Mouse (Mus musculus) embryo, embryonic 9.5 days (tissue): ENCODE measurements at regions not wholly inside any gene's neighbourhood (a gene's known extent, or its start where the extent isn't known, plus 50 kb on each side); places are given as distances from the start of the nearest gene placed in this dataset.

Experiments used
- DNase-seq: peaks from one replicate; pipeline ENCODE4 v3.0.0-alpha.2; 2017; ENCODE audit errors: extremely low spot score

- no peak for DNase-seq
These were observed 2780.8 kb upstream of the Gm7489 start for GRCm38 (mm10) chr15:51103948-51104347.

GRCm38 (mm10) chr15:51104362-51104761, 2780.3 kb upstream of the Gm7489 start:
- DNase-seq = peak; percentile 61

GRCm38 (mm10) chr15:51104796-51105195, 2779.9 kb upstream of the Gm7489 start:
- DNase-seq = peak; percentile 46

- peak; percentile 6 for DNase-seq
These were observed 2779.2 kb upstream of the Gm7489 start for GRCm38 (mm10) chr15:51105359-51106008.

DNA sequence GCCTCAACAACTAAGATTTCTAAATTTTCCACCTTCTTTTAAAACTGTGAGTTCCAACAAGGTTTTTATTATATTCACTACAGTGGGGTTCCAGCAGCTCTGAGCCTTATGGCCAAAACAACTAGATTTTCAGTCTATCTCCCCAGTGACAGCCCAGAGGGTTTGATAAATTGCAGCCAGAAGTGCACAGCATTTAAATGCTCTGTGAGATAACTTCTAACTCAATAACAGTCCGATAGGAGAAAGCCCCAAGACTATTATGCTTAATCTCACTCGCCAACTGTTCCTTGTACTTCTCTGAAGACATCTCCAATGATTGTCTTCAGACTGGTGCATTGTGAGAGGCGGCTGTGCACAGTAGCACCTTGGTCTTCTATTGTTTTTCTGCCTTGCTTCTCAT, 2774.5 kb upstream of the Gm7489 start:
- DNase-seq = no peak

GRCm38 (mm10) chr15:51125896-51126295, 2758.8 kb upstream of the Gm7489 start:
- DNase-seq = no peak

DNA sequence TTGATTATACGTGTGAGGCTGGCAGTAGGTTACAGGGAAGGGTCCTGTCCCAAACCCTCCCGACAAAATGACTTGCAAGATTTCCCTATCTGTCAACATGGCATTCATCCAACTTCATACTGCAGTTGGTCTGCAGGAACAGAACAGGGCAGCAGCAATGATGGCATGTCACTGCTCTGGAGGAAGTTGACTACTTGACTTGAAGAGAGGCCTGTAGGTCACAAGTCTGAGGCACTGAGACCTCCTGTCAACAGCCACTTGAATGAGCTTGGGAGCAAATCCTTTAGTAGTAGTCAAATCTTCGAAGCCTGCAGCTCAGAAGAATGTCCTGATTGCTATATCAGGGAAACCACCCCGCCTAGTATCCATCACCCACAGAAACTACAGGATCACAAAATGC, 2753.7 kb upstream of the Gm7489 start:
- DNase-seq = no peak

- DNase-seq = no peak
These were observed 2748.6 kb upstream of the Gm7489 start for GRCm38 (mm10) chr15:51136121-51136520.

DNA sequence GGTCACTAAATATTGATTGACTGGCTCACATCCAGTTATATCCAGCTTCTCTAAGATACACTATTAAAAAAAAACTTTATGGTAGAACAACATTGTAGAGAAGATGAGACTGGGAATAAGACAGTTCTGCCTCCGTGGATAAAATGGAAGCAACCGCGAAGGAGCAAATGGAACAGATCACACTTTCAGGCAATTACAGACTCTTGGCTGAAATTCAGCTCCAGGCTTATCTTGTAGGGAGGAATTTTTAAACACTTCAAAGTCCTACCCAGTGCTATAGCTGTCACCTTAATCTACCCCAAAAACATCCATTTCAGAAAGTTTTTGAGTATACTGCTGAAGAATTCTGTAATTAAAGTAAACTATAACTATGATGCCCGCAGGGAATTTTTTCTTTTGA, 2745.2 kb upstream of the Gm7489 start:
- no peak for DNase-seq

DNA sequence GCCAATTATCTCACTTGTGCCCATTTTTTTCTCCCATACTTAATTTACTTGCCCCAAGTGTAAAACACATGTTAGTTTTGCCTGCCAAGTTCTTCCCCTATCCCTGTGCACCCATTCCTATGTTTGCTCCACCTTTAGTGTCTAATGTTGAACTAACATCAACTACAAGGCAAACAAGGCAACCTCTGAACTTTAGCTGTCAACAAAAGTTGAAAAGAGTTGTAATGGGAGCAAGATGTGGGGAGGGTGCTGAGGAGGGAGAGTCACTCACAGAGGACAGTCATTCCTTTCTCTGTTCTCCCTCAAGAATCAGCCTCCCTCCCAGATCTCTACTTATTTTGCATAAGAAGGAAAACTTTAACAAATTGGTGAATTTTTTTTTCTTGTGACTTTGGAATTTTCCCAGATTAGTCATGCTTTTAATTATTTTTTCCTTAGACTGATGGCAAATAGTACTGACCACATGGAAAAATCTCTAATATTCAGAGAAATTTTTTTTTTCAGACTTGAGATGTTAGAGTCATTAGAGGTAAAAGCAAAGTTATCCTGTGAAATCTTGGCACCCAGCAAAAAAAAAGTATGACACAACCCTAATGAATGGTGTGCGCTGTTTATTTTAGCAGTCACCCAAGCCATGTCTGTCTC, 2710.6 kb upstream of the Gm7489 start:
- peak; percentile 19 for DNase-seq

DNA sequence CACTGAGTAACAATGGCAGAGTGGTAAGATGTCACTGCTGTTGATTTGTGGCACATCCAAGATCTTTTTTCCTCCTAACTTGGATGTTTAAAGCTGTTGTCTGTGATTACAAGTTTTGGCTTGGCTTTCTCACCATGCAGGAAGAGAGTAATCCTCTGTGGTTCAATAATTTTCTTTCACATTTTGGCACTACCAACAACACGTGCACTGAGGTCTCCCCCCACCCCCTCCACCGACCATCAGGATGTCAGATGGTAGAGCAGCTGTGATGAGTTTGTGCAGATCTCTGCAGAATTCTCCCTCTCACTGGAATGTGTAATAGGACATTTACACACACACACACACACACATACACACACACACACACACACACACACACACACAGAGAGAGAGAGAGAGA, 2708.2 kb upstream of the Gm7489 start:
- no peak for DNase-seq

DNA sequence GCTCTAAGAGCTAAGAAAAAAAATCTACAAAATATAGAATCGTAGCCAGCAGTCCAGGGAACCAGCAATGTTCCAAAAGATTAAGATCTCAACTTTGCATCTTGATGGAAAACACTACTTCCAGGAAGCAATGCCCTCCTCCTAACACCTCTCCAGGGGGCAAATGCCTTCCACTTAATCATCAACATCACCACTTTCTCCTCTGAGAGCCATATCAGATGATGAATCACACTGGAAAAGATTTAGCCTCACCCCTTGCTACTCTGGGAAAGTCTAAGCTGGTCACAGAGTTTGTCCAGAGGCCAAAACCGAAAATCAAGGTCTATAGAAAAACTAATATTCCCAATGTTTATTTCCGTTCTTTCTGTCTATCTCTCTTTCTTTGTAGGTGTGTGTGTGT, 2695.6 kb upstream of the Gm7489 start:
- no peak for DNase-seq

DNA sequence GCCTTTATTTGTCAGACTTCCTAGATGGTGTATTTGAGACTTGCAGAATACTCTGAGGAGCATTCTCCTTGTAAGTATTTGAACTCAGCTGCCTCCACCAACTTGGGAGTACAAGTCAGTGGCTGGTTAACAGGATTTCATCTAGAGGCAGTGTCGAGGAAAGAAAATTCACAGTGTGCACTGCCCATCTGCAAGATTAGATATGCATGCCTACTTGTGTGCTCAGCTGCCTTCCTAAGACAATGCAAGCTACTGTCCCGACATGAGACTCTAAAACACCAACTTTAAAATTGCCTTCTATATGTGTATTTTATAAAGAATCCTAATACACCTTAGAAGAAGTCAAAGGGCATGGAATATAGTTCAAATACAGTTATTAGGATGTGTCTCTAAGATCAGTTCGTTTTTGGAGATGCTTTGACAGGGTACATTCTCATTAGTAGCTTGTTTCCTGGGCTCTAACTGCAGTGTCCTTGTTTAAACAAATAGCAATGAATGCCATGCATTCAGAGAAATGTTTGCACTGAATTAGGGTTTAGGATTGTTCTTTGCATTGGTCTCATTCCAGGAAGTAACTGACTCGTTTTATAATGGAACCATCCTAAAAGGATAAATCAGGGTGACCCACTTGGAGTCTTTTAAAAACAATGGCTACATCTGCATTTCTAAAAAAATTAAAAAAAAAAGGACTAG, 2687.1 kb upstream of the Gm7489 start:
- DNase-seq = peak; percentile 1

DNA sequence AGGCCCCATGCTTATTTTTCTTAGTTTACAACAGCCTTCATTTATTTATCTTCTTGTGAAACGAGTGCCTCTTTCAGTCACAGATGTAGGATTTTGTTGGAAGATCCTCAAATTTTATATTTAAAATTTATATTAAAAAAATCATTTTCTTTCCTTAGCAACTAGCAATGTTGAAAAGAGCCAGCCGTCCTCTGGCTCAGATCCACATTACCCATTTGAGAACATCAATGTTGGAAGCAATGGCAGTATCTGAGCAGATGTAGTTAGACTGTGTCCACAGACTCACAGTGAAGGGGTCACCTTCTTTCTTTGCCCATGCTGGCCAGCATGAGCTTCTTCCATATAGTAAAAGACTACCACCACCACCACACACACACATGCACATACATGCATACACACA, 2681.4 kb upstream of the Gm7489 start:
- no peak for DNase-seq

- no peak for DNase-seq
These were observed 2678.7 kb upstream of the Gm7489 start for GRCm38 (mm10) chr15:51206050-51206449.

GRCm38 (mm10) chr15:51206773-51207172, 2677.9 kb upstream of the Gm7489 start:
- no peak for DNase-seq

- no peak for DNase-seq
These were observed 2649.8 kb upstream of the Gm7489 start for GRCm38 (mm10) chr15:51234873-51235272.

GRCm38 (mm10) chr15:51244596-51244995, 2640.1 kb upstream of the Gm7489 start:
- DNase-seq = no peak

GRCm38 (mm10) chr15:51247259-51247658, 2637.4 kb upstream of the Gm7489 start:
- no peak for DNase-seq

DNA sequence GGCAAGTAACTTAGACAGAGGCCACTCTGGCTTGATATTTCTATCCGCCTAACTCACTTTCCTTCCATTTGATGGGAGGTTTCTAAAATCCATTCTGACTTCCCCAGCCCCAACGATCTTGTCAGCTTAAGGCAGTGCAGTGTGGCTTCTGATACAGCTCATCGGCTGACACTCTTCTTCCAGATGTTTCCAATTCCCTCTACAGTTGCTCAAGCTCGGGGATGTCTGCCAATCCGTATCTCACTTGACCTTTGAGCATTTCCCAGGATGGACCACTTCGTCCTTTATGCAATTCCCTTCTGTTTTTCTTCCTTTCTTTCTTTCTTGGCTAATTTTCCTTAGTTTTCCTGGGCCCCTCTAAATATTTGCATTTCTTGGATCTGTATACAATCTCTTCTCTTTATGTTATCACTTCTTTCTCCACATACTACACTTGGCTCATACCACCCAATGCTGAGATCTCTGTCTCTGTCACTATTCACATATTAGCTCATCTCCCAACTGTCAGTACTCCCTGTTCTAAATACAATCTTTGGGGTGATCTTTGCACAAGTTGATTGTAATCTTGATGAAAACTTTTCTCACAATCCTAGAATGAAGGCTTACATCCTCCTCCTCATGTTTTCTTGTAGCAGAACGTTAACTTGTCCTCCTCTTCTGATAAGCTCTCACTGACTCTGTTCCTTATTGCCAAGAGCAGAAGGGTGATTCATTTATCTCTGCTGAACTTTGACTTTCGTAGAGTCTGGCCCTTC, 2636.5 kb upstream of the Gm7489 start:
- no peak for DNase-seq

DNA sequence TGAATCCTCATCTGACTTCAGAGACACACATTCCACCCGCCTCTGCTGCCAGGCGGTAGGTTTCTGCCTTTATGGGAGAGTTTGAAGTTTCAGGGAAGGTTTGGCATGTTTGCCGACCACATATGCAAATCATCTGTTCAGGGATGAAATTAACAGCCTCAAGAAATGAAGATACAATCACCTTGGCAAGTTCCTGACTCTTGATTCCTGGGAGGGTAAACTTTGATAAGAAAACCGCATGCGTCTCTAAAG, 2636.0 kb upstream of the Gm7489 start:
- no peak for DNase-seq

DNA sequence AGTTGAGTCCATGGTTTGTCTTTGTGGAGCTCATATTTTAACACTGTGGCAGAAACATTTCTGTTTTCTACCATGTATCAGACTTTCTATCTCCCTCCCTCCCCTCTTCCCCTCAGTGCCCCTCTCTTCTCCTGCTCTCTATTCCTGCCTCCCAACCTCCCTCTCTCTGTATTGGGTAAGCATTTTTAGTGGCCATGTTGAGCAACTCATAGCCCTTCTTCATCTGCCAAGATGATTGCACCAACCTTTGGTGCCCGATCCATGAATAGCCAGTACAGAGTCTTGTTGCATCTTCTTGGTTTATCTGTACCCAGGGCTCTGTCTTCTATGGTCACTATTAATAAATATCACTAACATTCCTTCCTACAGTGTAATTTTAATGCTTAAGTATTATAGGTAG, 2630.6 kb upstream of the Gm7489 start:
- no peak for DNase-seq

DNA sequence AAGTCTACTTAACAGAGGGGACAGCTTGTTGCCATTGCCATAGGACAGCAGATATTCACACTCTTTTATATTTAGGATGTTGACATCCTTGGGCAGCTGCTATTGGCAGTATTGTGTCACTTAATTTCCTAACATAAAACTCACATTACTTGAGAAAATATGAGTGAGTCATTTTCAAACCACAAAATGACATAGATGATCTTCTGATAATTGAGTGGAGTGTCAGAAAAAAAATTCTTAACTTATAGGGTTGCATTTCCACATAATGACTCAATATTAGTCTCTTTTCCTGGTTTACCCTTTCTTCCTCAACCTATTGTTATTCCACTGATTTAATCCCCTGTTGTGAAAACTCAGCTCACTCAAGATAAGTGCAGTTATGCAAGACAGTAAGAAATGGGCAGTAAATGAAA, 2629.5 kb upstream of the Gm7489 start:
- DNase-seq = no peak
